Mouse (Mus musculus) bone marrow, adult 2 months (tissue): ENCODE data around the gene Gm10198. TPM values are rescaled to one million over a fixed set of nuclear protein-coding genes. Genes with fewer than 3 reads are reported as not detected.
A peak's percentile ranks its signal among the peaks of the same experiment; 100 is the strongest.

Experiments used
- H3K27ac ChIP-seq: fragments of 200-500 bp; 2 replicates; pipeline ENCODE4 v1.5.1; 2012; ENCODE audit warnings: low read depth, mild to moderate bottlenecking, control low read depth, inconsistent platforms, low read length; ENCODE audit not compliant: control insufficient read depth, poor library complexity, insufficient read depth
- H3K4me1 ChIP-seq: fragments of 200-500 bp; 2 replicates; pipeline ENCODE4 v1.6.1; 2011; ENCODE audit warnings: low read length; ENCODE audit not compliant: control insufficient read depth, insufficient read depth
- H3K4me3 ChIP-seq: fragments of 200-500 bp; replicated peaks from 2 replicates; pipeline ENCODE3; 2011; ENCODE audit warnings: mild to moderate bottlenecking, low read depth, low read length, control low read depth; ENCODE audit not compliant: control insufficient read depth
- CTCF ChIP-seq: fragments of 200-500 bp; IDR thresholded peaks from 2 replicates; pipeline ENCODE4 v1.5.1; 2011; ENCODE audit warnings: low read length, control low read depth; ENCODE audit not compliant: control insufficient read depth, insufficient read depth
- POLR2A ChIP-seq: fragments of 200-500 bp; IDR thresholded peaks from 2 replicates; pipeline ENCODE4 v1.6.1; 2011; ENCODE audit warnings: low read depth, mild to moderate bottlenecking, control low read depth, low read length, borderline replicate concordance; ENCODE audit not compliant: control insufficient read depth
- WGBS: fragments of 180-500 bp; shearing (Covaris S2); methylation state at CpG from one replicate; pipeline ENCODE4 v1.1.7; 2018; 5-methylcytosine and 5-hydroxymethylcytosine counted together
- polyA plus RNA-seq: library from polyadenylated mRNA; stranded (reverse); fragments of >200 nt; gene quantifications from 2 replicates; pipeline ENCODE4 v1.2.4, GENCODE M21; 2011; ENCODE audit warnings: low replicate concordance; ENCODE audit not compliant: missing spikeins, insufficient read depth, insufficient read length

Gene Gm10198
- polyA plus RNA-seq, 1 experiment: not detected

DNA sequence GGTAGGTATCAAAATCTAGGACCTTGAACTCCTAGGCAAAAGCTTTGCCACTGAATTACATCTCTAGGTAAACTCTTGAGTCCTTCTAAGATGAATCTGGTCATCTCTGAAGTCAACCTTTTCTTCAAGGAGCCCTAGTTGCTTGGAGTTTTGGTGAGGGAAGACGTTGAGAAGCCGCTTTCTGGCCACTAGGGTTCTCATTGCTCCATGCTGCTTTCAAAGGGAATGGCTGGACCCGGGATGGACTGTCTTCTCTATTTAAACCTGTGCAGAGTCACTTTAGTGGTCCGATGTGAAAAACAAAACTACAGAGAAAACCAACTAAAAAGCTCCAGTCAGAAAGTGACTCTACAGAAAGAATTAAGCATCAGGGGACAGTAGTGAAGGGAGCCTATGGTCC, 18.4 kb upstream of the Gm10198 start:
- Histone ChIP-seq H3K27ac (no peak overlapping the region), H3K4me3 (no peak overlapping the region), H3K4me1 (no peaks in the 10 kb centered on the region)
- TF ChIP-seq CTCF (peak; percentile 44; the same call in 1 of the 2 replicates), POLR2A (no peak)
- WGBS: 24% methylated on average over 4 of the region's 4 CpGs

DNA sequence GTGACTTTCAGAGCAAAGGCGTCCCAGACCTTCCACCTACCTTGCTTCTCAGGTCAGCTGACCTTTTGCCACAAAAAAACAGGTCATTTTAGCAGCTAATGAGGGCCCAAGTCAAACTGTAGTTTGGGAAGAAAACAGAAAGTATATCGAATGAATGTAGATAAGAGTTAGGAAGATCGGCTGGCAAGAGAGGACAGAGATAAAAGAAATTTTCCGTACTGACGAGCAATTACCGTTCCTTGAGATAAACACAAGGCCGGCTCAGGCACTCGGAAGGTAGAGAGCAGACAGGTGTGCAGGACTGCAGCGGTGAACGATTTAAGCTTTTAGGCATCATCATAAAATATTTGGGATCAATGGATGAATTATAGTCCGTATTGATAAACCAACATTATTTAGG, 15.4 kb upstream of the Gm10198 start:
- WGBS: 80% methylated on average over 11 of the region's 11 CpGs
- Histone ChIP-seq H3K27ac (no peak overlapping the region), H3K4me1 (no peaks in the 10 kb centered on the region), H3K4me3 (no peak overlapping the region)
- TF ChIP-seq CTCF: no peak
- no peak for TF ChIP-seq POLR2A

DNA sequence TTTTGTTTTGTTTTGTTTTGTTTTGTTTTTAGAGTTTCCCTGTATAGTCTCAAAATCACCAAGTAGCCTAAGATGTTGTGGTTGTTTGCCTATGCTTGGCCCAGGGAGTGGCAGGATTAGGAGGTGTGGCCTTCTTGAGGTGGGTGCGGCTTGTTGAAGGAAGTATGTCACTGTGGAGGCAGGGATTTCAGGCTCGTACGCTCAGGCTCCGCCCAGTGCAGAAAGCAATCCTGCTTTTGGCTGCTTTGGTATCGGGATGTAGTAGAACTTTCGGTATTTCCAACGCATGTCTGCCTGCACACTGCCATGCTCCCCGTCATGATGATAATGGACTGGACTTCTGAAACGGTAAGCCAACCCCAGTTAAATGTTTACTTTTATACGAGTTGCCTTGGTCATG, 12.5 kb upstream of the Gm10198 start:
- Histone ChIP-seq H3K4me1 (no peaks in the 10 kb centered on the region), H3K27ac (no peak overlapping the region), H3K4me3 (no peak overlapping the region)
- WGBS: 93% methylated on average over 10 of the region's 10 CpGs
- TF ChIP-seq POLR2A: no peak
- no peak for TF ChIP-seq CTCF

DNA sequence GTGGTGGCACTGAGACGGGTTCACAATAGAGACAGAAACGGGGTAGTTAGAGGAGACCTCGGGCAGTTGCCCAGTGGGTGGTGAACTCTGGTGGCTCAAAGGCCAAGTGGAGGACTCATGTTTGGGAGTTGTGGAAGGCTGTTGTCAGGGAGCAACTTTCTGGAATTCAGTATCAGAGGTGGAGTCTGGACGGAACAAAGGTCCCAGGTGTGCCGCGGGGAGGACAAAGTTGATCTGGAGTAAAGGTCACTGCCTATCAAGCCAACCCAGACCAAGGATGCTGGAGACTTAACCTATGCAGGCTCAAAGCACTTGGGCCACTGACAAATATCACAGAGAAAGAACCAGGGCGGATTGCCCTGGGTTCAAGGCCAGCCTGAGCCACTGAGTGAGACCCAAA, 5.5 kb downstream of the Gm10198 start:
- Histone ChIP-seq H3K4me3 (no peak overlapping the region), H3K27ac (no peak overlapping the region), H3K4me1 (no peaks in the 10 kb centered on the region)
- TF ChIP-seq POLR2A: no peak
- TF ChIP-seq CTCF: no peak
- 89% methylated on average over 7 of the region's 7 CpGs for WGBS

DNA sequence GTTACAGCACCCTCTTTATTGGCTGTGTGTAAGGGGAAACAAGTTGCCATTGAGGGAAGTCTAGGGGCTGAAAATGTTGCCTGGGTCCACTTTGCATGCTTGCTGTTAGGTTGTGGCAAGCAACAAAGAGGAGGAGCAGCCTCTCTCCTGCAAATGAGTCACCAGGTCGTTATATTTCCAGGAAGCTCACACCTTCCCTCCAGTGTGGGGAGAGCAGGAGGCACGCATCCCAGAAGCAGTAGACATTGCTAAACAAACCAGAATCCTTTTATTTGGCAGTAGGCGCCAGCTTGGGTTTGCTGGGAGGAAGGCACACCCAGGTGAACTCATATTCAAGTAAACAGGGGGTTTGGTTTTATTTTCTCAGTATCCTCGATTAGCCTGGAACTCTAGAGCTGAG, 8.8 kb downstream of the Gm10198 start:
- no peak overlapping the region for H3K27ac ChIP-seq
- no peak overlapping the region for H3K4me3 ChIP-seq
- H3K4me1 ChIP-seq: no peaks in the 10 kb centered on the region; the same call in 1 of the 2 replicates
- no peak for TF ChIP-seq POLR2A
- TF ChIP-seq CTCF: no peak
- WGBS: 41% methylated on average over 4 of the region's 4 CpGs

DNA sequence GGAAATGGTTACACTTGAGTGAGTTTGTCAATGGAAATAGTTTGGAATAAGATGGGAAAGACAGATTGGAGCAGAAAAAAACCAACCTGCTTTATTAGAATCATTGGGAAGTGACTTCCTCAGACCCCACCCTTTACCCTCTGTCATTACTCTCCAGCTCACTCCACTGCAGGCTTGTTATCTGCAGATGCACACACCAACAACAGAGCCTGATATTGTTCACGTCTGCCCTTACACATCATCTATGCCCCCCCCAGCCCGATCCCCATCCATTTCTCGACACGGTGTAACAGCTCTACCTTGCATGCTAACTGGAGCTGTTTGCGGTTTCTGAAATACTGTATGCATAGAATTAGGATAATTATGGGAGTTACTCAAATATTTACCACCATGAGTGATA, 12.2 kb downstream of the Gm10198 start:
- H3K27ac ChIP-seq: no peak overlapping the region
- WGBS: 70% methylated on average over 5 of the region's 5 CpGs
- TF ChIP-seq POLR2A (no peak), CTCF (no peak)
- no peaks in the 10 kb centered on the region; the same call in 1 of the 2 replicates for H3K4me1 ChIP-seq
- no peak overlapping the region for H3K4me3 ChIP-seq

DNA sequence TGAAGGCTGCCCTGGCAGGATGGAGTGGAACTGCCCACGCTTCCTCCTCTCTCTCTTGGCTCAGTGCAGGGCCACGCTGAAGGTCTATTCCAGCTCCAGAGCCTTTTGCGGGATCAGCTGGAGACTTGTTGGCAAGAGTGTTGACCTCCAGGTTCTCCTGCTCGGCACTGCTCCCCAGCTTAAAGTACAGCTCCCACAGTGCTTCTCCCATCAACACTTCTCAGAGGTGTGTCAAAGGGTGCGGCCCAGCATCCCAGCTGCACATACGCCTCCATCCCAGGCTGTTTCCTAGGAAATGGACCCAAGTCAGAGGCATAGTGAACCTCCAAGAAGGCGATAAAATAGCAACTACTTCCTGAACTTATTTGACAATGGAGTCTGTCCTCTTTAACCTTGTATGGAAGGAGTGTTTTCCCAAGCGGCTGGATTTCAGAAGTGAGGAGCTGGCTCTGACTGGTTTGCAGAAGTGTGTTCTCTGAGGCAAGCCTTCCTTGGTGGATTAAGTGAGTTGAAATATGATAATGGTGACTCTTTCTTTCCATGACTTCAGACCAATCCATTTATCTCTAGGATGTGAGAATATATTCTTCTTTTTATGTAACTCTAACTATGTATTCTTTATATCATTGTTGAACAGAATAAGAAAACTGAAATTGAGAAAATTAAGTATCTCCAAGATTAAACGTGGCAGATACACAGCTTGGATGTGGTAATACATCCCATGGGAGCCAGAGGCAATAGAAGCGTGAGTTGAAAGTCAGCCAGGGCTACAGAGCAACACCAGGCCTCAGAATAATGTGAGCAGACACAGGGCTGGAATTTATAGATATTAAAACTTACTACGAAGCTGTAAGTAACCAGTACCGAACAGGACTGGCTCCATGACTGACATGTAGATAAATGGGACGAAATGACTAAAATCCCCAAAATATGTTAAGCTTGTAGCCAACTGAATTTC, 23.9 kb downstream of the Gm10198 start:
- Histone ChIP-seq H3K4me3 (no peak overlapping the region), H3K27ac (no peak overlapping the region), H3K4me1 (no peaks in the 10 kb centered on the region)
- 88% methylated on average over 13 of the region's 13 CpGs for WGBS
- TF ChIP-seq POLR2A: no peak
- TF ChIP-seq CTCF: no peak

DNA sequence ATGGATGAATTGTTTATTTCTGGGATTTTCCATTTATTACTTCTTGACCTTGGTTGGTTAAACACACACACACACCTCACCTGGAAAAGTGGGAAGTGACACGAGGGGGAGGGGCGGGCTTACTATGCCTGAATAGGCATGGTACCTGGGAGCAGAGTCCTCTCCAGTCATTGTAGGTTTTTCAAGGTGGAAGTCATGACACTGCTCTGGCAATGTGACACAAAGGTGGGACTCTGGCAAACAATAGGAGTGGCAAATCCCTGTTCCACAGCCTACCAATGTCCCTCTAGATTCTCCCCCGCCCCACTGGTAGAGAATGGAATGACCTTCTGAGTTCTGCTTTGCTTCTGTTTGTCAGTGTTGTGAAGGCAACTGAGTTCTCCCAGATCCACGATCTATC, 27.8 kb downstream of the Gm10198 start:
- H3K27ac ChIP-seq: no peak overlapping the region
- 80% methylated on average over 4 of the region's 4 CpGs for WGBS
- H3K4me3 ChIP-seq: no peak overlapping the region
- H3K4me1 ChIP-seq: peaks cover 5% of the 10 kb centered on the region; the same call in 1 of the 2 replicates
- no peak for TF ChIP-seq POLR2A
- no peak for TF ChIP-seq CTCF
